Mouse (Mus musculus) CH12.LX (cell line): ENCODE results near the gene Kcnc4. TPM values are rescaled to one million over a fixed set of nuclear protein-coding genes. Genes with fewer than 3 reads are reported as not detected.

Source experiments
- DNase-seq: peaks from one replicate; pipeline ENCODE4 v3.0.0-alpha.2; 2013; ENCODE audit errors: extremely low read depth
- H3K27ac ChIP-seq: 2 replicates; pipeline ENCODE4 v1.5.1; 2012; ENCODE audit warnings: low read depth, mild to moderate bottlenecking, control low read depth, moderate library complexity; ENCODE audit not compliant: insufficient read depth
- H3K27me3 ChIP-seq: replicated peaks from 2 replicates; pipeline ENCODE3; 2012; ENCODE audit warnings: inconsistent platforms
- H3K36me3 ChIP-seq, 2 experiments: replicated peaks in 1 of 2; 2 replicates each; pipeline versions ENCODE3 to v1.6.1; 2012; ENCODE audit warnings: inconsistent platforms in 1 of 2, low read length in 1 of 2, mild to moderate bottlenecking in 1 of 2, mixed read lengths in 1 of 2, moderate library complexity in 1 of 2; ENCODE audit not compliant: control insufficient read depth in 1 of 2, insufficient read depth in 1 of 2
- H3K4me1 ChIP-seq, 2 experiments: 2 replicates each; pipeline ENCODE4 v1.6.1; 2012; ENCODE audit warnings: inconsistent platforms in 1 of 2, moderate library complexity in 1 of 2; ENCODE audit not compliant: insufficient read depth in 2 of 2, control insufficient read depth in 1 of 2
- H3K4me2 ChIP-seq: 2 replicates; pipeline ENCODE4 v1.6.1; 2012; ENCODE audit warnings: low read depth, mild to moderate bottlenecking, control low read depth; ENCODE audit not compliant: poor library complexity, insufficient read depth, severe bottlenecking
- H3K4me3 ChIP-seq, 3 experiments: fragments of 150-350 bp in 1 of 3; sonication (generic) in 1 of 3; replicated peaks in 1 of 3; 2 replicates each; pipeline versions ENCODE3 to v1.5.1; 2011 to 2012; ENCODE audit warnings: low read depth in 2 of 3, low read length in 2 of 3, mild to moderate bottlenecking in 2 of 3, moderate library complexity in 2 of 3, control low read depth in 1 of 3, improper control_type of control experiment in 1 of 3, inconsistent platforms in 1 of 3, mixed read lengths in 1 of 3; ENCODE audit not compliant: poor library complexity in 1 of 3
- H3K79me2 ChIP-seq: replicated peaks from 2 replicates; pipeline ENCODE4 v1.6.1; 2012; ENCODE audit warnings: mild to moderate bottlenecking, moderate library complexity; ENCODE audit not compliant: control insufficient read depth, poor library complexity, insufficient read depth, severe bottlenecking; ENCODE audit errors: extremely low read depth
- H3K9ac ChIP-seq: 2 replicates; pipeline ENCODE4 v1.6.1; 2012; ENCODE audit warnings: low read depth, mild to moderate bottlenecking, control low read depth, moderate library complexity; ENCODE audit not compliant: insufficient read depth
- H3K9me3 ChIP-seq: replicated peaks from 2 replicates; pipeline ENCODE3; 2012; ENCODE audit warnings: low read length, inconsistent platforms, mixed read lengths
- BHLHE40 ChIP-seq: IDR thresholded peaks from 2 replicates; pipeline ENCODE4 v1.6.1; 2011; ENCODE audit warnings: mild to moderate bottlenecking, low read depth, low read length, improper control_type of control experiment
- CHD2 ChIP-seq: IDR thresholded peaks from 2 replicates; pipeline ENCODE4 v1.6.1; 2011; ENCODE audit warnings: low read length, improper control_type of control experiment
- CTCF ChIP-seq, 2 experiments: IDR thresholded peaks in 1 of 2; conservative IDR thresholded peaks in 1 of 2; 2 replicates each; pipeline ENCODE4 v1.5.1; 2011 to 2012; ENCODE audit warnings: low read depth in 2 of 2, low read length in 2 of 2, improper control_type of control experiment in 1 of 2, inconsistent platforms in 1 of 2, mild to moderate bottlenecking in 1 of 2, moderate library complexity in 1 of 2
- ELF1 ChIP-seq: IDR thresholded peaks from 2 replicates; pipeline ENCODE4 v1.6.1; 2014; ENCODE audit warnings: low read depth, mild to moderate bottlenecking, inconsistent platforms, low read length, improper control_type of control experiment
- HCFC1 ChIP-seq: IDR thresholded peaks from 2 replicates; pipeline ENCODE4 v1.6.1; 2012; ENCODE audit warnings: low read depth, mild to moderate bottlenecking, inconsistent platforms, low read length, improper control_type of control experiment
- KAT2A ChIP-seq: IDR thresholded peaks from 2 replicates; pipeline ENCODE4 v1.6.1; 2012; ENCODE audit warnings: low read length, improper control_type of control experiment, inconsistent platforms; ENCODE audit not compliant: insufficient replicate concordance
- MAX ChIP-seq: IDR thresholded peaks from 2 replicates; pipeline ENCODE4 v1.6.1; 2011; ENCODE audit warnings: low read length, improper control_type of control experiment
- MEF2A ChIP-seq: IDR thresholded peaks from 2 replicates; pipeline ENCODE4 v1.6.1; 2014; ENCODE audit warnings: low read depth, mild to moderate bottlenecking, inconsistent platforms, low read length, improper control_type of control experiment, borderline replicate concordance
- MXI1 ChIP-seq: IDR thresholded peaks from 2 replicates; pipeline ENCODE4 v1.6.1; 2011; ENCODE audit warnings: mild to moderate bottlenecking, low read depth, low read length, improper control_type of control experiment
- NELFE ChIP-seq: IDR thresholded peaks from 2 replicates; pipeline ENCODE4 v1.6.1; 2011; ENCODE audit warnings: low read depth, low read length, improper control_type of control experiment
- PAX5 ChIP-seq: IDR thresholded peaks from 2 replicates; pipeline ENCODE4 v1.6.1; 2012; ENCODE audit warnings: low read length, inconsistent platforms, mixed read lengths
- POLR2A ChIP-seq: IDR thresholded peaks from 2 replicates; pipeline ENCODE4 v1.6.1; 2011; ENCODE audit warnings: low read depth, mild to moderate bottlenecking, improper control_type of control experiment, low read length
- SIN3A ChIP-seq: IDR thresholded peaks from 2 replicates; pipeline ENCODE4 v1.6.1; 2012; ENCODE audit warnings: low read length, improper control_type of control experiment, inconsistent platforms
- SMC3 ChIP-seq: IDR thresholded peaks from 2 replicates; pipeline ENCODE4 v1.6.1; 2011; ENCODE audit warnings: low read depth, low read length, improper control_type of control experiment
- UBTF ChIP-seq: IDR thresholded peaks from 2 replicates; pipeline ENCODE4 v1.6.1; 2012; ENCODE audit warnings: low read depth, mild to moderate bottlenecking, inconsistent platforms, low read length, improper control_type of control experiment, moderate library complexity
- USF1 ChIP-seq: IDR thresholded peaks from 2 replicates; pipeline ENCODE4 v1.6.1; 2014; ENCODE audit warnings: low read depth, mild to moderate bottlenecking, inconsistent platforms, low read length, improper control_type of control experiment
- ZMIZ1 ChIP-seq: IDR thresholded peaks from 2 replicates; pipeline ENCODE4 v1.6.1; 2012; ENCODE audit warnings: low read depth, mild to moderate bottlenecking, inconsistent platforms, low read length, improper control_type of control experiment
- dilution Hi-C: fragments of 300-500 bp; cut with MboI; formaldehyde crosslinking; loops from 2 replicates; pipeline ENCODE4 v1.14.3; 2020; ENCODE audit warnings: low sequenced_read_pairs; ENCODE audit not compliant: extremely low pct_unique_long_range_greater_than_20kb, extremely low pct_ligation_motif_present
- in situ Hi-C: fragments of 300-500 bp; cut with MboI; formaldehyde crosslinking; loops from 3 replicates; pipeline ENCODE4 v1.14.3; 2019; ENCODE audit warnings: low sequenced_read_pairs, low pct_ligation_motif_present, low pct_unique_long_range_greater_than_20kb, mixed read lengths
- polyA plus RNA-seq: library from polyadenylated mRNA; unstranded; fragments of >175 nt; gene quantifications from 2 replicates; pipeline ENCODE4 v1.2.1, GENCODE M21; 2012; ENCODE audit warnings: low read depth; ENCODE audit not compliant: insufficient read length
- total RNA-seq, 2 experiments: library from RNA; depleted of rRNA; stranded (reverse); fragments of 300-350 nt in 1 of 2; fragments of >200 nt in 1 of 2; gene quantifications; 2 replicates each; pipeline ENCODE4 v1.2.3; 2012 to 2014

The Kcnc4 gene
- total and polyA plus RNA-seq, 3 experiments = not detected

DNA sequence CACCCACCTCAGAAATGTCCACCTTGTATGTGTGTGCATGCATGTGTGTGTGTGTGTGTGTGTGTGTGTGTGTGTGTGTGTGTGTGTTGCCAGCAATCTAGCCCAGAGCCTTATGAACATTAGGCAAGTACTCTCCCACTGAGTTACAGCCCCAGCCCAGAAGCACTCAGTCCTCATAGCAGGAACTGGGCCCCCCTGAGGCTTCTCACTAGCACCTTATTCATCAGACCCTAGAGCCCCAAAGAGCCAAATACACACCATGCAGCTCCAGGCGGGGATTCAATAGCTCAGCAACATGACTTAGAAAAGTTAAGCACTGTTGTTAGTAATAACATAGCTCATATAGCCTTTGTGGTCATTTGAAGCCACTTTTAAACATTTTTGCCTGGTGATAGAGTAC lies 45.2 kb upstream of the Kcnc4 start:
- in situ Hi-C loops = no loop called here
- H3K9me3 ChIP-seq = peaks cover 4% of the 10 kb centered on the region
- H3K4me3 ChIP-seq = no peak overlapping the region
- H3K36me3 ChIP-seq = no peaks in the 10 kb centered on the region
- TF ChIP-seq MEF2A = no peak
- no peak for TF ChIP-seq KAT2A
- TF ChIP-seq NELFE = no peak
- TF ChIP-seq CHD2 = no peak
- TF ChIP-seq USF1 = no peak
- TF ChIP-seq MXI1 = no peak
- no peak for TF ChIP-seq PAX5
- TF ChIP-seq UBTF = no peak
- no peak for TF ChIP-seq POLR2A
- TF ChIP-seq HCFC1 = no peak
- no peak for TF ChIP-seq BHLHE40
- no peak for TF ChIP-seq ZMIZ1
- TF ChIP-seq, all 38 proteins: peak for 0
- DNase-seq = no peak
- Histone ChIP-seq H3K27ac (no peak overlapping the region), H3K27me3 (peaks cover 13% of the 10 kb centered on the region), H3K9ac (no peak overlapping the region), H3K4me2 (no peak overlapping the region), H3K79me2 (no peaks in the 10 kb centered on the region), H3K4me1 (peaks cover 3 to 9% of the 10 kb centered on the region in 2 experiments; a peak in 2 of 4 replicates)
- dilution Hi-C loops = no loop called here

DNA sequence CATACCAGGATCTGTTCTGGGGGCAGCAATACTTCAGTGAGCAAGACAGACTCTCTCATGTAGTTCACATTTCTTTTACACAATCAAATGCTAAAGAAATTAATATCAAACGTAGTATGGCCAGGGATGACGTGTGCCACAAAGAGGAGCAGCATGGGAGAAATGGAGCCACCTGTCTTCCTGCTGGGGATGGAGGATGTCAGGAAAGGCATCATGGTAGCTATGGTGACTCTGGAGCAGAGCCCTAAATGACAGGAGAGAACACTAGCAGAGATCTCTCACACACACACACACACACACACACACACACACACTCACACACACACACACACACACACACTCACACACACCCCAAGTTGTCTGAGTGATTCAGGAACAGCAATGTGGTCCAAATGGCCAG lies 44.4 kb upstream of the Kcnc4 start:
- Histone ChIP-seq H3K27me3 (peaks cover 11% of the 10 kb centered on the region), H3K4me2 (no peak overlapping the region), H3K9ac (no peak overlapping the region), H3K9me3 (peaks cover 6% of the 10 kb centered on the region), H3K36me3 (no peaks in the 10 kb centered on the region), H3K4me3 (no peak overlapping the region), H3K4me1 (peaks cover 3 to 9% of the 10 kb centered on the region in 2 experiments; a peak in 2 of 4 replicates), H3K79me2 (no peaks in the 10 kb centered on the region), H3K27ac (no peak overlapping the region)
- TF ChIP-seq MEF2A (no peak), CTCF (conservative IDR thresholded peaks at IDR 0.05 in 1 of 2, IDR thresholded peaks at IDR 0.05 in 1 of 2; ENCODE audit: low read depth in 2 of 2, low read length in 2 of 2) (no peak)
- in situ Hi-C loops = no loop called here
- dilution Hi-C loops = no loop called here
- DNase-seq = no peak

DNA sequence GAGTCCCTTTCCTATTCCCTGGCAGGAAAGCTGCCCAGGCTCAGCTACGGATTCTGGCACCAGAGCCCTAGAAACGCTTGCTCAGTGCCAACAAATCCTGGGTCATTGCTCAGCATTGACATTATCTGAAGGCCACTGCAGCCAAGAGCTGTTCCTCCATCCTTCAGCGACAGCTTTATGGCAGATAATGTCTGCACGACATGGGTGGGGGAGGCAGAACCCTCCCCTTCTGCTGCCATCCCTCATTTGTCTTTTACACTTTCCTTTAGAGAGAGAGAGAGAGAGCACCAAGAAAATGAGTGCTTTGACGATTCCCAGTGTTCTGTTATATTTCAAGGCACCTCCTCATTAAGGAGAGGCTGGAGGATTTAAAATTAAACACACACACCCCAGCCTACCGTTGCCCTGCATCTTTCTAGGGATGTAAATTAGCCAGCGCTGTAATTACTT lies 42.4 kb upstream of the Kcnc4 start:
- TF ChIP-seq SIN3A (no peak), SMC3 (no peak), MAX (no peak), ELF1 (no peak)
- TF ChIP-seq, all 38 proteins: peak for 0
- in situ Hi-C loops = no loop called here

More for the DNA sequence above, 42.4 kb upstream of the Kcnc4 start:
- dilution Hi-C loops = no loop called here
- H3K9ac ChIP-seq = no peak overlapping the region
- no peaks in the 10 kb centered on the region for H3K36me3 ChIP-seq
- H3K27ac ChIP-seq = no peak overlapping the region
- no peaks in the 10 kb centered on the region for H3K79me2 ChIP-seq
- H3K27me3 ChIP-seq = peaks cover 8% of the 10 kb centered on the region
- DNase-seq = no peak
- H3K4me1 ChIP-seq = peaks cover 3 to 9% of the 10 kb centered on the region in 2 experiments; a peak in 2 of 4 replicates
- no peak overlapping the region for H3K4me2 ChIP-seq
- H3K4me3 ChIP-seq = no peak overlapping the region
- peaks cover 6% of the 10 kb centered on the region for H3K9me3 ChIP-seq
